Mouse (Mus musculus): ENCODE results near the gene Phactr1.
A peak's percentile ranks its signal among the peaks of the same experiment; 100 is the strongest.

Gene Phactr1

GRCm38 (mm10) chr13:42760907-42761544 lies 80.6 kb downstream of the Phactr1 start:
- no peak for DNase-seq

GRCm38 (mm10) chr13:42772314-42772713 lies 91.9 kb downstream of the Phactr1 start:
- no peak for DNase-seq

DNA sequence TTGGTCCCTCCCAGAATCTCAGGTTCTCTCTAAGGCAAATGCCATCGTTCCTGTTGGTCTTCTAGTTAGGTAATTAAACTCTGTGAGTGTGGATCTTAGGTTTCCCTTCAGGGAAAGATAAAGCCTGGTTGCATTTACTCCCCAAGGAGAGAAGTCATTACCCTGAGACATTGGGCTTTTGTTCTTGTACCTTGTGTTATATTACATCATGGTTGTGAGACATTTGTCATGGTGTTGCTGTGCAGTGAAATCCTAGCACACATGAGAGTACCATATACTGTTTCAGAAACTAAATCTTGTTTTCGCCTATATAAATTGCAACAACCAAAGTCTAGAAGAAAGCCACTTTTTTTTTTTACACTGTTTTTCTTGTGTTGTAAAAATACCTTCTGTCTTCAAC lies 93.6 kb downstream of the Phactr1 start:
- no peak for DNase-seq

GRCm38 (mm10) chr13:42782151-42782550 lies 101.7 kb downstream of the Phactr1 start:
- no peak for DNase-seq

GRCm38 (mm10) chr13:42789221-42789620 lies 108.8 kb downstream of the Phactr1 start:
- DNase-seq, result peak; percentile 14

- DNase-seq, result peak; percentile 4
Measured at GRCm38 (mm10) chr13:42792279-42792678, 111.9 kb downstream of the Phactr1 start.

DNA sequence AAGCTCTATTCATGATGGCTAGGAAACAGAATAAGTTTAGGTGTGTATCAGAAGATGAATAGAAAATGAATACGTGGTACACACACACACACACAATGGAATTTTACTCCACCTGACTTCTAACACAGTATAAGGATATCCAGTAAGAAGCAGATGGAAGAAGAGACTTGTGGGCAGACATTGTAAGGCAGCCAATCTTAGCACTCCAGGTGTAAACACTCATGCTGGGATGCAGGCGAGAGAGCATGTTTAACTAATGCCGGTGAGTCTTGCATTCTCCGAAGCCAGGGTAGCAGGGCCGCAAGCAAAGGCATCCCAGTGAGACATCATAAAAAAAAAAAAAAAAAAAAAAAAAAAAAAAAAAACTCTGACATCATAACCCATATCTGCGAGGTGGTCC lies 120.1 kb downstream of the Phactr1 start:
- DNase-seq, result no peak

GRCm38 (mm10) chr13:42804314-42804713 lies 123.9 kb downstream of the Phactr1 start:
- no peak for DNase-seq

- DNase-seq, result no peak
Measured at GRCm38 (mm10) chr13:42812762-42813161, 132.3 kb downstream of the Phactr1 start.

DNA sequence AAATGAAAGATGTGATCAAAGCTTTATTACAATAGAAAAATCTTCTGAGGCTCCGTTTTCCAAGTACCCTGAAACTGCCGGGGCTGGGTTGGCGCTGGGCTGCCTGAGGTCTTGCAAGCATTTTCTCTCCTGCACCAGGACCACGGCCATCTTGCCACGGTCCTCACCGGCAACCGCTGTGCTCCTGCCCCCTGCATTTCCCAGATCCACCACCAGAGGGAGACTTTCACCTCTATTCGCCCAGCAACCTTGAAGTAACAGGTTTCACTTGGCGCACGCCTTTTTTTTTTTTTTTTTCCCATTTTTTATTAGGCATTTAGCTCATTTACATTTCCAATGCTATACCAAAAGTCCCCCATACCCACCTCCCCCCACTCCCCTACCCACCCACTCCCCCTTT lies 138.0 kb downstream of the Phactr1 start:
- peak; percentile 76 for DNase-seq

GRCm38 (mm10) chr13:42820513-42820912 lies 140.1 kb downstream of the Phactr1 start:
- no peak for DNase-seq

DNA sequence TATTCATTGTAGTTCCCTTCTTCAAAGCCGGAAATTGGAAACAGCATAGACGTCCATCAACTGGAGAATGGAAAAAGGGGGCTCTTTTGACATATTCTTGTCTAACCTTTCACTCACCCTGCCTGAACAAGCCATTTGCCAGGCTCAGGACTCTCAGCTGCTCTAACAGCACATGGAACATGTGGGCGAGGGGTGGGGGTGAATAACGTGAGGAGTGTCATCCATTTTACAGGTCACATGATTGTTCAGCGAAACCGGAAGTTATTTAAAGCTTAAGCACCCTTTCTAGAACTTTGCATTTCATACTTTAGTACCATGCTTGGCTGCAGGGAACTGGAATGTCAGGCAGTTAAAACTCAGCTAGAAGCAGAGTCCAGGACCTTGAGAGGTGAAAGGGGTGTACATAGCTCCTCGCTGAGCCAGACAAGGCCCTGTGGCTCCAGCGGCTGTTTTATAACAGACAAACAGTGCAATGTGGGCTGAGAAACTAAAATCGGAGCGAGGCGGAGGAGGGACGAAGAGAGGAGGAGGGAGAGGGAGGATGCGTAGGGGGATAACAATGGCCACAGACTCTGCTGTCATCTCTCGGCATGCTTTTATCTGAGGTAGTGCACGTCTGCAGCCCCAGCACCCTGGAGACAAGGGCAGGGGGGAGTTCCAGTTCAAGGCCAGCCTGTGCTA lies 141.1 kb downstream of the Phactr1 start:
- DNase-seq, result peak; percentile 6

DNA sequence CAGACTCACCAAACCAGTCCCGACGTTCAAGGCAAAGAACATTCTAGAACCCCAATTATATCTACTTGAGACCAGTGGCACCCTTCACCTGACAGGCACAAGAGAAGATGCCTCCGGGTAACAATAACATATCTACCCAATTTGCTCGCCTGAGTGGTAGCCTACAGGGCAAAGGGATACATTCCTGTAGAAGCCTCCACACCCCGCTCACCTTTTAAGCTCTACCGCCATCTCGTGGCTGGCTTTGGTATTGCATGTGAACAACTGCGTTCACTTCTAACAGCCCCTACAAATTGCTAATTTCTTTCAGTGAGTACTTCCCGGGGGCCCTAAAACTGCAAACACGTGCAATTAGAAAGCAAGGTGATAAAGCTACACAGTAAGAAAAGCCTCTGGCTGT lies 142.1 kb downstream of the Phactr1 start:
- peak; percentile 88 for DNase-seq

DNA sequence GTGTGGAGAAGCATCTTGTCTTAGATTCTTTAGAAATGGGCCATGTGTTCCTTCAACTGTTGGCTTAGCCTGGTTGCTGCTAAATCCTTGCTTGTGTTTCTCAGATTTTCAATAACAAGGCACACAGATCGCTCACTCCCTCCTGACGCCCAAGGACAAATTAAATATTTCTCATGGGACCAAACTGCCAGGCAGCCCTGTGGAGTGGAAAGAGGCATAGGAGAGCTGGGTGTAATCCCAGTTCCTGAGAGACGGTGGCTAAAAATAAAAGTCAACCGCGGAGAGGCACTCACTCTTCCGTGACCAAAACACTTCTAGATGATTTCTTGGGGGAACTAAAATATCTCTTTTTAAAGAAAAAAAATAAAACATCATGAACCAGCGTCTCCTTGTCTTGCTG lies 143.5 kb downstream of the Phactr1 start:
- no peak for DNase-seq

- DNase-seq, result peak; percentile 51
Measured at GRCm38 (mm10) chr13:42826602-42827001, 146.2 kb downstream of the Phactr1 start.

GRCm38 (mm10) chr13:42828978-42829377 lies 148.6 kb downstream of the Phactr1 start:
- DNase-seq, result peak; percentile 6

DNA sequence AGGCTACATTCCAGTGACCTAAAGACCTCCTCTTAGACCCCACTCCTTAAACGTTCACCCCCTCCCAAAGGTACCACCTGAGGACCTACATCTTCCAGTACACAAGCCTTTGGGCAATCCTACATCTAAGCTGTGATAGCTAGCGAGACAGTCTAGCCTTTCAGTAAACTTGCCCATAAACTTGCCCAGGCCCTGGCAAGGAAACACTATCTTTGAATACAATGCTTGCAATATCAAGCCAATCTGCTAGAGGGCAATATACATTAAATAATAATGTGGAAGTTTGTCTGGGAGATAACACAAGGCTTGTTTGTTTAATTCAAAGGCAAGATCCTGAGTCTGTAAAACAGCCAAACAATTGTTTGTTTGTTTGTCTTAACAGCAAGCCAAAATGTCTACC lies 155.0 kb downstream of the Phactr1 start:
- DNase-seq, result no peak

DNA sequence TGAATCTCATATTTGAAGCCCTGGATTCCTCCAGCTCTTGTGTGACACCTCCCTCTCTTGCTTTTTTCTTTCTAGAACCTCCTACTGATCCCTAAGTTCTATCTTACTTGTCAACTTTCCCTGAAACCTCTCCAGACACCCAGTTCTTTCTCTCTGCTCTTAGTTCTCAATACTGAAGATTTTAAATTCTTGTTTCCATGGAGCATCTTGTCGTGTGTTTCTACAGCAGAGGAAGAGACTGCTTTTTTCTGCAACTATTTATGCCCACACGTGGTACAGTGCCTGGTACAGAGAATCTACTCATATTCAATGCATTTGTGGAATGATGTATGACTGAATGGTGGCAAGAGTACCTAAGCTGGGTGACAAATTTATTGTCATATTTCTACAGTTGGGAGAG lies 158.9 kb downstream of the Phactr1 start:
- DNase-seq, result no peak

DNA sequence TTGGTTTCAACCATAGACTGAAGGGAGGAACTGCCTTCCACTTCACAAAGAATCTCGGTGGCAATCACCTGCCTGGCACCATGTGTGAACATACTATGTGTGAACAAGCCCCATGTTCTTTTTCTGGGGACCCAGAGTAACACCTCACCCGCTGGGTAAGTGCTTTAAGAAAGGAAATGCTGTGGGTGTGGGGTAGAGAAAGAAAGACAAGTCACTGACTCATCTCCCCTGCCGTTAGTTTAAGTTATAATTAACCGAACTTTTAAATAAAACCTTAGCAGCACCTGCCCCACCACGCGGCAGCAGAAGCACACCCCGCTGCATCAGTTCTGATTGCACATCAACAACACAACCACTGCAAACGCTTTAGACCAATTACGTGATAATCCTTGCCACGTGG lies 171.7 kb downstream of the Phactr1 start:
- no peak for DNase-seq

DNA sequence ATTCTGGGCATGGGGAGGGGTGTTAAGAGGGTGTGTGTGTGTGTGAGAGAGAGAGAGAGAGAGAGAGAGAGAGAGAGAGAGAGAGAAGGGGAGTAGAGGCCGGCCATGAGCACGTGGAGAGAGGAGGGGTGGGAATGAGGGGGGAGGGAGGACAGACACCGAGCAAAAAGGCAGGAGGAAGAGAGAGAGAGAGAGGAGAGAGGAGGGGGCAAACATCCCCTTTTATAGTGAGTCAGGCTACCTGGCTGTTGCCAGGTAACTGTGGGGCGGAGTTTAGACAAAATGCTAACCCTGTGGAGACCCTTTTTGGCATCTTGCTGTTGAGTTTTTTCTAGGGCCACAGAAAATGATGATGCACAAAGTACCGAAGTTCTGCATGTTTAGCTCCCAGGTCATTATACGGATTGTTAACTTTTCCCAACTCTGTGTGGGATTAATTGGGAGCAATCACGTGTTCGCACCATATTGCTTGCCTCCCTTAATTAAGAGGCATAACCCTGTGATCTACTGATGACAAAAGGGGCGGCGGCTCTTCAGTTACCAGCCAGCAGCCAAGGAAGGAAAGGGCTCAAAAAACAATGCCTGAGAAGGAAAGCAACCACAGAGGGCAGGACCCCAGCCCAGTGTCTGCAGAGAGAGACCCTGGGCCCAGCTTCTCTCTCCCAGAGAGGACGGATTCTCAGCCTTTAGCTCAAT lies 173.6 kb downstream of the Phactr1 start:
- DNase-seq, result no peak

DNA sequence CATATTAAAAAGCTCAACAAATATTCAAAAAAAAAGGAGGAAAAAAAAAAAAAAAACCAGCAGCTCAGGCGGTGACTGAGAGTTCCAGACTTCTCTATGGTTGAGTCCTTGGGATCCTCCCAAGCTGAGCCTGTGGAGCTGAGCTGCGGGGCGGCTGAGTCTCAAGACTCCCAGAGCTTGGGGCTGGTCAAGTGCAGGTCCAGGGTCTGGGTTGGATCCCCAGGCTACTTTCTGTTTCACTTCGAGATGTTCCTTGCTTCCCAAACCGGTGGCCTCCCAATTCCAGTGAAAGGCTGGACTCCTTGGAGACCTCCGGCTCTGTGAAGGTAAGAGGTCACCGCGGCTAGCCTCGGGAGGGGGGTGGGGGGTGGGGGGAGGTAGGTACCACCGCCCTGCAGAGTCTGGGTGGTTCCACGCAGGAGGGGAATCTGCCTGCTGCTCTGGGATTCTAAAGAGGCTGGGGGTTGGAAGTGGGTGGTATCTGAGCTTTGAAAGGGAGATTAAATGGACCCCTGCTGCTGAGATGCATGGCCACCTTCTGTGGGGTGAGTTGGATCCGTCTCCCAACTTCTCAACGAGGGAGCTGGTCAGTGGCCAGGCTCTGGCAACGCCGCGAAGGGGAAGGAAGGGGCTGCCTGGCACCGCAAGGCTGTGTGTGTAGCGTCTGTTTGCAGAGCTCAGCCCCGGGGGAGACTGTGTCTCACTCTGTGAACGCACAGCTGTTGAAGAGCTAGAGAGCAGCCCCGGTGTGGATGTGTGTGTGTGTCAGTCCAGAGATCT lies 185.9 kb downstream of the Phactr1 start:
- DNase-seq, result peak; percentile 30

DNA sequence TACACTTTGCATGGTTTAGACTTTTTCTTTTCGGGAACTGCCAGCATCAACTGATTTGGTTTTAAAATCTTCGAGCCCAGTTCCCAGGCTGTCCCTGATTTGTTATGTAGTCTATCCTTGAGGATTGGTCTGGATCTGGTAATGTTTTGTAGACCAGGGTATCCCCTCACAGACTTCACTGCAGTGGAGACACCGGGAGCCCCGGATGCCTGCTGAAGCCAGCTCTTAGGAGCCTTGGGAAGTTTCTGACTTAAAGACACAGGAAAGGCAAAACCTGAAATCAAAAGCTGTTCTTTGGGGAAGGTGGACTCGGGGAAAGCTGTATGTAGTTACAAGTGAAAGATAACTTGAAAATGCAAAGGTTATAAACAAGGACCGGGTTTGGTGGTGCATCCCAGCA lies 186.6 kb downstream of the Phactr1 start:
- no peak for DNase-seq

DNA sequence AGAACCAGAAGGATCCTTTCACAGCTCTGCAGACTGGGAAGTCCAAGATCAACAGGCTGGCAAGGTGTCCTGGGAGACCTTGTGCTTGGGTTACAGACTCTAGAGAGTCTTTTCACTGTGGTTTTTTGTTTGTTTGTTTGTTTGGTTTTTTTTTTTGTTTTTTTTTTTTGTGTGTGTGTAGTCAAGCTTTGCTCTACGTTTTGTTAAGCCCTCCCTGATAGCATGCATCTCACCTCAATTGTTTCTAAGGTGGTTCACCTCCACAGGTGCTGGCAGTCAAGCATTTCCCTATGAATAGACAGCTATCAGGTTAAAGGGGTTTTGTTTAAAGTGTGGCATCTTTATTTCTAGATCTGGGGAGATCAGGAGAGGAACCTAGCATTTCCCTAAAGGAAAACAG lies 191.7 kb downstream of the Phactr1 start:
- no peak for DNase-seq
